Mouse (Mus musculus) CH12.LX (cell line): Measurements from ENCODE around the gene Prep. TPM values are rescaled to one million over a fixed set of nuclear protein-coding genes. Genes with fewer than 3 reads are reported as not detected.

Experiments
- DNase-seq: peaks from one replicate; pipeline ENCODE4 v3.0.0-alpha.2; 2013; ENCODE audit errors: extremely low read depth
- H3K27ac ChIP-seq: 2 replicates; pipeline ENCODE4 v1.5.1; 2012; ENCODE audit warnings: low read depth, mild to moderate bottlenecking, control low read depth, moderate library complexity; ENCODE audit not compliant: insufficient read depth
- H3K27me3 ChIP-seq: replicated peaks from 2 replicates; pipeline ENCODE3; 2012; ENCODE audit warnings: inconsistent platforms
- H3K36me3 ChIP-seq, 2 experiments: replicated peaks in 1 of 2; 2 replicates each; pipeline versions ENCODE3 to v1.6.1; 2012; ENCODE audit warnings: inconsistent platforms in 1 of 2, low read length in 1 of 2, mild to moderate bottlenecking in 1 of 2, mixed read lengths in 1 of 2, moderate library complexity in 1 of 2; ENCODE audit not compliant: control insufficient read depth in 1 of 2, insufficient read depth in 1 of 2
- H3K4me1 ChIP-seq, 2 experiments: 2 replicates each; pipeline ENCODE4 v1.6.1; 2012; ENCODE audit warnings: inconsistent platforms in 1 of 2, moderate library complexity in 1 of 2; ENCODE audit not compliant: insufficient read depth in 2 of 2, control insufficient read depth in 1 of 2
- H3K4me2 ChIP-seq: 2 replicates; pipeline ENCODE4 v1.6.1; 2012; ENCODE audit warnings: low read depth, mild to moderate bottlenecking, control low read depth; ENCODE audit not compliant: poor library complexity, insufficient read depth, severe bottlenecking
- H3K4me3 ChIP-seq, 3 experiments: fragments of 150-350 bp in 1 of 3; sonication (generic) in 1 of 3; replicated peaks in 1 of 3; 2 replicates each; pipeline versions ENCODE3 to v1.5.1; 2011 to 2012; ENCODE audit warnings: low read depth in 2 of 3, low read length in 2 of 3, mild to moderate bottlenecking in 2 of 3, moderate library complexity in 2 of 3, control low read depth in 1 of 3, improper control_type of control experiment in 1 of 3, inconsistent platforms in 1 of 3, mixed read lengths in 1 of 3; ENCODE audit not compliant: poor library complexity in 1 of 3
- H3K79me2 ChIP-seq: replicated peaks from 2 replicates; pipeline ENCODE4 v1.6.1; 2012; ENCODE audit warnings: mild to moderate bottlenecking, moderate library complexity; ENCODE audit not compliant: control insufficient read depth, poor library complexity, insufficient read depth, severe bottlenecking; ENCODE audit errors: extremely low read depth
- H3K9ac ChIP-seq: 2 replicates; pipeline ENCODE4 v1.6.1; 2012; ENCODE audit warnings: low read depth, mild to moderate bottlenecking, control low read depth, moderate library complexity; ENCODE audit not compliant: insufficient read depth
- H3K9me3 ChIP-seq: replicated peaks from 2 replicates; pipeline ENCODE3; 2012; ENCODE audit warnings: low read length, inconsistent platforms, mixed read lengths
- BHLHE40 ChIP-seq: IDR thresholded peaks from 2 replicates; pipeline ENCODE4 v1.6.1; 2011; ENCODE audit warnings: mild to moderate bottlenecking, low read depth, low read length, improper control_type of control experiment
- CHD1 ChIP-seq: IDR thresholded peaks from 2 replicates; pipeline ENCODE4 v1.6.1; 2012; ENCODE audit warnings: low read depth, low read length, improper control_type of control experiment, inconsistent platforms
- CHD2 ChIP-seq: IDR thresholded peaks from 2 replicates; pipeline ENCODE4 v1.6.1; 2011; ENCODE audit warnings: low read length, improper control_type of control experiment
- CTCF ChIP-seq, 2 experiments: IDR thresholded peaks in 1 of 2; conservative IDR thresholded peaks in 1 of 2; 2 replicates each; pipeline ENCODE4 v1.5.1; 2011 to 2012; ENCODE audit warnings: low read depth in 2 of 2, low read length in 2 of 2, improper control_type of control experiment in 1 of 2, inconsistent platforms in 1 of 2, mild to moderate bottlenecking in 1 of 2, moderate library complexity in 1 of 2
- E2F4 ChIP-seq: IDR thresholded peaks from 2 replicates; pipeline ENCODE4 v1.6.1; 2011; ENCODE audit warnings: low read depth, low read length, improper control_type of control experiment; ENCODE audit not compliant: insufficient replicate concordance
- ELF1 ChIP-seq: IDR thresholded peaks from 2 replicates; pipeline ENCODE4 v1.6.1; 2014; ENCODE audit warnings: low read depth, mild to moderate bottlenecking, inconsistent platforms, low read length, improper control_type of control experiment
- EP300 ChIP-seq: IDR thresholded peaks from 2 replicates; pipeline ENCODE4 v1.6.1; 2011; ENCODE audit warnings: low read length, improper control_type of control experiment
- ETS1 ChIP-seq: conservative IDR thresholded peaks from 2 replicates; pipeline ENCODE4 v1.6.1; 2012; ENCODE audit warnings: low read depth, mild to moderate bottlenecking, inconsistent platforms, low read length, improper control_type of control experiment, moderate library complexity
- GABPA ChIP-seq: IDR thresholded peaks from 2 replicates; pipeline ENCODE4 v1.6.1; 2012; ENCODE audit warnings: low read depth, low read length, improper control_type of control experiment, inconsistent platforms; ENCODE audit not compliant: insufficient replicate concordance
- HCFC1 ChIP-seq: IDR thresholded peaks from 2 replicates; pipeline ENCODE4 v1.6.1; 2012; ENCODE audit warnings: low read depth, mild to moderate bottlenecking, inconsistent platforms, low read length, improper control_type of control experiment
- IRF4 ChIP-seq: IDR thresholded peaks from 2 replicates; pipeline ENCODE4 v1.6.1; 2014; ENCODE audit warnings: low read depth, mild to moderate bottlenecking, inconsistent platforms, low read length, improper control_type of control experiment
- JUN ChIP-seq: IDR thresholded peaks from 2 replicates; pipeline ENCODE4 v1.6.1; 2011; ENCODE audit warnings: low read depth, mild to moderate bottlenecking, low read length, improper control_type of control experiment, moderate library complexity; ENCODE audit not compliant: insufficient read depth
- JUND ChIP-seq: conservative IDR thresholded peaks from 2 replicates; pipeline ENCODE4 v1.6.1; 2011; ENCODE audit warnings: low read depth, low read length, improper control_type of control experiment
- KAT2A ChIP-seq: IDR thresholded peaks from 2 replicates; pipeline ENCODE4 v1.6.1; 2012; ENCODE audit warnings: low read length, improper control_type of control experiment, inconsistent platforms; ENCODE audit not compliant: insufficient replicate concordance
- MAFK ChIP-seq: IDR thresholded peaks from 2 replicates; pipeline ENCODE4 v1.6.1; 2011; ENCODE audit warnings: low read length, improper control_type of control experiment; ENCODE audit not compliant: insufficient replicate concordance
- MAX ChIP-seq: IDR thresholded peaks from 2 replicates; pipeline ENCODE4 v1.6.1; 2011; ENCODE audit warnings: low read length, improper control_type of control experiment
- MAZ ChIP-seq: IDR thresholded peaks from 2 replicates; pipeline ENCODE4 v1.6.1; 2012; ENCODE audit warnings: low read depth, mild to moderate bottlenecking, inconsistent platforms, low read length, improper control_type of control experiment, moderate library complexity
- MEF2A ChIP-seq: IDR thresholded peaks from 2 replicates; pipeline ENCODE4 v1.6.1; 2014; ENCODE audit warnings: low read depth, mild to moderate bottlenecking, inconsistent platforms, low read length, improper control_type of control experiment, borderline replicate concordance
- MXI1 ChIP-seq: IDR thresholded peaks from 2 replicates; pipeline ENCODE4 v1.6.1; 2011; ENCODE audit warnings: mild to moderate bottlenecking, low read depth, low read length, improper control_type of control experiment
- MYC ChIP-seq: IDR thresholded peaks from 2 replicates; pipeline ENCODE4 v1.6.1; 2011; ENCODE audit warnings: low read depth, mild to moderate bottlenecking, improper control_type of control experiment, low read length
- NELFE ChIP-seq: IDR thresholded peaks from 2 replicates; pipeline ENCODE4 v1.6.1; 2011; ENCODE audit warnings: low read depth, low read length, improper control_type of control experiment
- NRF1 ChIP-seq: IDR thresholded peaks from 2 replicates; pipeline ENCODE4 v1.6.1; 2014; ENCODE audit warnings: low read depth, mild to moderate bottlenecking, inconsistent platforms, low read length, improper control_type of control experiment, moderate library complexity
- PAX5 ChIP-seq: IDR thresholded peaks from 2 replicates; pipeline ENCODE4 v1.6.1; 2012; ENCODE audit warnings: low read length, inconsistent platforms, mixed read lengths
- POLR2A ChIP-seq: IDR thresholded peaks from 2 replicates; pipeline ENCODE4 v1.6.1; 2011; ENCODE audit warnings: low read depth, mild to moderate bottlenecking, improper control_type of control experiment, low read length
- POLR2AphosphoS2 ChIP-seq: IDR thresholded peaks from 2 replicates; pipeline ENCODE4 v1.6.1; 2011; ENCODE audit warnings: low read depth, low read length, improper control_type of control experiment
- RAD21 ChIP-seq: IDR thresholded peaks from 2 replicates; pipeline ENCODE4 v1.6.1; 2011; ENCODE audit warnings: low read depth, mild to moderate bottlenecking, low read length, improper control_type of control experiment, moderate library complexity
- RCOR1 ChIP-seq: conservative IDR thresholded peaks from 2 replicates; pipeline ENCODE4 v1.6.1; 2012; ENCODE audit warnings: low read depth, mild to moderate bottlenecking, inconsistent platforms, low read length, improper control_type of control experiment
- SIN3A ChIP-seq: IDR thresholded peaks from 2 replicates; pipeline ENCODE4 v1.6.1; 2012; ENCODE audit warnings: low read length, improper control_type of control experiment, inconsistent platforms
- SMC3 ChIP-seq: IDR thresholded peaks from 2 replicates; pipeline ENCODE4 v1.6.1; 2011; ENCODE audit warnings: low read depth, low read length, improper control_type of control experiment
- TBP ChIP-seq: conservative IDR thresholded peaks from 2 replicates; pipeline ENCODE4 v1.6.1; 2011; ENCODE audit warnings: low read depth, low read length, improper control_type of control experiment
- TCF12 ChIP-seq: IDR thresholded peaks from 2 replicates; pipeline ENCODE4 v1.6.1; 2014; ENCODE audit warnings: low read depth, mild to moderate bottlenecking, inconsistent platforms, low read length, improper control_type of control experiment
- UBTF ChIP-seq: IDR thresholded peaks from 2 replicates; pipeline ENCODE4 v1.6.1; 2012; ENCODE audit warnings: low read depth, mild to moderate bottlenecking, inconsistent platforms, low read length, improper control_type of control experiment, moderate library complexity
- USF1 ChIP-seq: IDR thresholded peaks from 2 replicates; pipeline ENCODE4 v1.6.1; 2014; ENCODE audit warnings: low read depth, mild to moderate bottlenecking, inconsistent platforms, low read length, improper control_type of control experiment
- USF2 ChIP-seq: conservative IDR thresholded peaks from 2 replicates; pipeline ENCODE4 v1.6.1; 2011; ENCODE audit warnings: low read depth, low read length, improper control_type of control experiment
- ZC3H11A ChIP-seq: IDR thresholded peaks from 2 replicates; pipeline ENCODE4 v1.6.1; 2012; ENCODE audit warnings: low read depth, mild to moderate bottlenecking, inconsistent platforms, low read length, improper control_type of control experiment
- ZKSCAN1 ChIP-seq: IDR thresholded peaks from 2 replicates; pipeline ENCODE4 v1.6.1; 2012; ENCODE audit warnings: low read depth, inconsistent platforms, low read length, improper control_type of control experiment, borderline replicate concordance
- ZMIZ1 ChIP-seq: IDR thresholded peaks from 2 replicates; pipeline ENCODE4 v1.6.1; 2012; ENCODE audit warnings: low read depth, mild to moderate bottlenecking, inconsistent platforms, low read length, improper control_type of control experiment
- ZNF384 ChIP-seq: IDR thresholded peaks from 2 replicates; pipeline ENCODE4 v1.6.1; 2012; ENCODE audit warnings: low read depth, low read length, improper control_type of control experiment, inconsistent platforms
- dilution Hi-C: fragments of 300-500 bp; cut with MboI; formaldehyde crosslinking; loops from 2 replicates; pipeline ENCODE4 v1.14.3; 2020; ENCODE audit warnings: low sequenced_read_pairs; ENCODE audit not compliant: extremely low pct_unique_long_range_greater_than_20kb, extremely low pct_ligation_motif_present
- in situ Hi-C: fragments of 300-500 bp; cut with MboI; formaldehyde crosslinking; loops from 3 replicates; pipeline ENCODE4 v1.14.3; 2019; ENCODE audit warnings: low sequenced_read_pairs, low pct_ligation_motif_present, low pct_unique_long_range_greater_than_20kb, mixed read lengths
- polyA plus RNA-seq: library from polyadenylated mRNA; unstranded; fragments of >175 nt; gene quantifications from 2 replicates; pipeline ENCODE4 v1.2.1, GENCODE M21; 2012; ENCODE audit warnings: low read depth; ENCODE audit not compliant: insufficient read length
- total RNA-seq, 2 experiments: library from RNA; depleted of rRNA; stranded (reverse); fragments of 300-350 nt in 1 of 2; fragments of >200 nt in 1 of 2; gene quantifications; 2 replicates each; pipeline ENCODE4 v1.2.3; 2012 to 2014

The Prep gene
- total RNA-seq (2012; rRNA removed): 17.6 and 17.8 TPM in 2 replicates
- total RNA-seq (2014; rRNA removed): 25.0 and 25.7 TPM in 2 replicates
- polyA plus RNA-seq: 26.0 and 28.2 TPM in 2 replicates

DNA sequence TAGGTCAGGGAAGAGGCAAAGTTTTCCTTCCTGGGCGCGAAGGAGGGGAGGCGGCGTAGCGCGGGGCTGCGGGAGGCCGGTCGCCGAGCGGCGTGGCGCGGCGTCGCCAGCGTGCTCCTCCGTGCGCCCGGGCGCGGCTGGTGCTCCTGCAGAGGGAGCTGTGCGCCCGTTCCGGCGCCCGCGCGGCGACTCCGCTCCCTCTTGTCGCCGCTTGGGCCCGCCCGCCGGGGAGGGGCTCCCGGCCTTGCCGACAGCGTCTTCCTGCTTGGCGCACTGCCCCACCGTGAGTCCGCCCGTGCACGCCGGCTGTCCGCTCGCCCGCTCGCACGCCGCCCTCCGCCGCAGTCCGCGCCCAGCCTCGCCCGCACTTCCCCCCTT lies at the start of gene Prep:
TSS of gene Prep (plus strand) at position 273 of the 378 bp plus-strand sequence.
- DNase-seq: peak; percentile 75
- TF ChIP-seq MYC: 0 out of 2 replicates have a peak, but pooled peaks have one; percentile 28
- no peak for TF ChIP-seq JUN
- TF ChIP-seq MAX: no peak
- TF ChIP-seq CHD1: no peak
- TF ChIP-seq SMC3: peak; percentile 35; the same call in 1 of the 2 replicates
- peak; percentile 85 for TF ChIP-seq ELF1
- TF ChIP-seq ETS1: no peak
- peak; percentile 57; the same call in 1 of the 2 replicates for TF ChIP-seq NRF1
- no peak for TF ChIP-seq JUND
- TF ChIP-seq HCFC1: 0 out of 2 replicates have a peak, but pooled peaks have one; percentile 45
- TF ChIP-seq POLR2AphosphoS2: no peak
- no peak for TF ChIP-seq USF2
- peak; percentile 94 for TF ChIP-seq MXI1
- TF ChIP-seq MAZ: no peak
- TF ChIP-seq UBTF: peak; percentile 76
- TF ChIP-seq USF1: no peak
- TF ChIP-seq RCOR1: no peak
- TF ChIP-seq ZMIZ1: peak; percentile 73; the same call in 1 of the 2 replicates
- no peak for TF ChIP-seq MEF2A
- peak in 1 of 2 experiments; percentile 74; a peak in 2 of 4 replicates for TF ChIP-seq CTCF (conservative IDR thresholded peaks at IDR 0.05 in 1 of 2, IDR thresholded peaks at IDR 0.05 in 1 of 2; ENCODE audit: low read depth in 2 of 2, low read length in 2 of 2)
- no peak for TF ChIP-seq ZC3H11A
- no peak for TF ChIP-seq ZKSCAN1
- peak; percentile 81 for TF ChIP-seq BHLHE40
- TF ChIP-seq NELFE: peak; percentile 79; the same call in 1 of the 2 replicates
- TF ChIP-seq EP300: no peak
- no peak for TF ChIP-seq MAFK
- TF ChIP-seq PAX5: no peak
- no peak for TF ChIP-seq GABPA
- no peak for TF ChIP-seq ZNF384
- TF ChIP-seq TCF12: peak; percentile 88
- no peak for TF ChIP-seq CHD2
- peak; percentile 74 for TF ChIP-seq POLR2A
- TF ChIP-seq IRF4: 0 out of 2 replicates have a peak, but pooled peaks have one; percentile 17
- no peak for TF ChIP-seq E2F4
- no peak for TF ChIP-seq KAT2A
- TF ChIP-seq RAD21: peak; percentile 58
- TF ChIP-seq TBP: no peak; the same call in 1 of the 2 replicates
- peak; percentile 72; the same call in 1 of the 2 replicates for TF ChIP-seq SIN3A
- Histone ChIP-seq H3K4me2 (peak within 1 kb of the TSS; percentile 81), H3K9ac (peak within 1 kb of the TSS; percentile 90), H3K27ac (peak within 1 kb of the TSS; percentile 89), H3K9me3 (no peaks in the 10 kb centered on the region), H3K36me3 (peaks cover 0 to 8% of the 10 kb centered on the region in 2 experiments), H3K4me3 (peak within 1 kb of the TSS; percentile 66 to 95 (median 94)), H3K4me1 (peaks cover 10 to 47% of the 10 kb centered on the region in 2 experiments), H3K79me2 (peaks cover 41% of the 10 kb centered on the region), H3K27me3 (no peaks in the 10 kb centered on the region)
- in situ Hi-C loops (no loop called here), dilution Hi-C loops (no loop called here)
